ENCODE assay signal across 7 mouse cellular contexts in genomic region chr4:130307851-130308230, GRCm38 (mm10). TPM values are rescaled to one million over a fixed set of nuclear protein-coding genes. Genes with fewer than 3 reads are reported as not detected.
DNase-seq lines count a peak whose midpoint lies in the region; ATAC-seq and TF ChIP-seq lines count a peak whose summit lies in the region.

No protein-coding gene starts in this region.

- peaks cover 7% of the 10 kb centered on the region for H3K4me1 ChIP-seq in limb, embryonic 14.5 days (ENCODE audit: control insufficient read depth, insufficient read depth, low read length)
- H3K4me1 ChIP-seq in midbrain, embryonic 13.5 days (replicated peaks), result peaks cover 29% of the 10 kb centered on the region
- H3K4me1 ChIP-seq in testis, adult 2 months (ENCODE audit: control insufficient read depth, insufficient read depth, low read length), result peaks cover 31% of the 10 kb centered on the region

- no peaks in the 10 kb centered on the region for H3K36me3 ChIP-seq in limb, embryonic 14.5 days (ENCODE audit: control insufficient read depth, insufficient read depth, low read length)
- H3K36me3 ChIP-seq in midbrain, embryonic 13.5 days, result peaks cover 6% of the 10 kb centered on the region
- no peaks in the 10 kb centered on the region for H3K36me3 ChIP-seq in testis, adult 2 months (ENCODE audit: control insufficient read depth, insufficient read depth, low read length)

- H3K27ac ChIP-seq in limb, embryonic 14.5 days (replicated peaks; ENCODE audit: low read depth, low read length), result no peak overlapping the region
- H3K27ac ChIP-seq in midbrain, embryonic 13.5 days, result no peak overlapping the region
- peak overlapping the region; percentile 39; the same call in 1 of the 2 replicates for H3K27ac ChIP-seq in testis, adult 2 months (ENCODE audit: control insufficient read depth, insufficient read depth, low read depth, low read length)

- H3K9ac ChIP-seq in limb, embryonic 14.5 days (ENCODE audit: low read depth, low read length, severe bottlenecking), result no peak overlapping the region
- H3K9ac ChIP-seq in midbrain, embryonic 13.5 days (replicated peaks), result peak overlapping the region; percentile 78

- H3K4me2 ChIP-seq in limb, embryonic 14.5 days (replicated peaks; ENCODE audit: low read depth, low read length, severe bottlenecking), result peak overlapping the region; percentile 87
- H3K4me2 ChIP-seq in midbrain, embryonic 13.5 days (replicated peaks), result peak overlapping the region; percentile 87

- ATAC-seq in limb, embryonic 14.5 days (ENCODE audit: low FRiP score, low read depth), result peak; percentile 59
- peak; percentile 31; the same call in 1 of the 2 replicates for ATAC-seq in midbrain, embryonic 13.5 days

- TF ChIP-seq CTCF in testis, adult 2 months (IDR thresholded peaks at IDR 0.05; ENCODE audit: control insufficient read depth, insufficient read depth, insufficient replicate concordance, low read depth, low read length), result no peak

- peak; percentile 44 to 63 for DNase-seq in adrenal gland, postnatal 36 days
- DNase-seq in cerebellum, postnatal 25 days, result peak; percentile 69 to 80
- peak; percentile 50 for DNase-seq in gastrocnemius, postnatal 25 days
- peak; percentile 9 for DNase-seq in induced T-regulatory cell, adult 2 months (ENCODE audit: low read depth)
- no peak for DNase-seq in limb, embryonic 14.5 days (ENCODE audit: low spot score)

- peak overlapping the region; percentile 46 for H3K4me3 ChIP-seq in limb, embryonic 14.5 days (replicated peaks; ENCODE audit: low read length)
- H3K4me3 ChIP-seq in midbrain, embryonic 13.5 days (replicated peaks), result peak overlapping the region; percentile 56
- peak overlapping the region; percentile 73 for H3K4me3 ChIP-seq in testis, adult 2 months (ENCODE audit: control insufficient read depth, low read depth, low read length)

- peaks cover 38% of the 10 kb centered on the region for H3K27me3 ChIP-seq in limb, embryonic 14.5 days (ENCODE audit: control insufficient read depth, insufficient read depth, low read length)
- peaks cover 45% of the 10 kb centered on the region for H3K27me3 ChIP-seq in midbrain, embryonic 13.5 days
- H3K27me3 ChIP-seq in testis, adult 2 months (ENCODE audit: control insufficient read depth, insufficient read depth, low read length), result no peaks in the 10 kb centered on the region

- no peak for TF ChIP-seq POLR2A in limb, embryonic 14.5 days (IDR thresholded peaks at IDR 0.05; ENCODE audit: borderline replicate concordance, extremely low read depth, insufficient read depth, insufficient read length)
- TF ChIP-seq POLR2A in testis, adult 2 months (IDR thresholded peaks at IDR 0.05; ENCODE audit: control insufficient read depth, low read depth, low read length), result no peak

- H3K9me3 ChIP-seq in limb, embryonic 14.5 days (ENCODE audit: control insufficient read depth, low read length), result no peaks in the 10 kb centered on the region
- no peaks in the 10 kb centered on the region for H3K9me3 ChIP-seq in midbrain, embryonic 13.5 days

- WGBS in limb, embryonic 14.5 days, result 0% methylated on average over 23 of the region's 23 CpGs
- under 1% methylated on average over 23 of the region's 23 CpGs for WGBS in midbrain, embryonic 13.5 days

RNA-seq across cellular contexts. Expression of gene Fabp3, which starts 0.6 kb away (rescaled TPM):
- total RNA-seq in adrenal gland, postnatal 36 days (2021), result 10 to 100 TPM; 17.0 to 48.9 TPM
- 1,000 to 10,000 TPM in 1 of 2 experiments, 100 to 1,000 TPM in 1; 646 to 1,026 TPM for total RNA-seq in gastrocnemius, postnatal 25 days (2021)
- 34.7 and 41.6 TPM in 2 replicates for polyA plus RNA-seq in limb, embryonic 14.5 days (2012; rRNA removed)
- polyA plus RNA-seq in limb, embryonic 14.5 days (2014; fragmentation: Nextera tagmentation; extraction: Ambion mirVana), result 34.0 and 47.3 TPM in 2 replicates
- 103 and 116 TPM in 2 replicates for polyA plus RNA-seq in midbrain, embryonic 13.5 days (2015; fragmentation: Nextera tagmentation; extraction: Ambion mirVana)
- 127 and 192 TPM in 2 replicates for polyA plus RNA-seq in testis, adult 2 months (2012; rRNA removed)

RNA-seq across cellular contexts. Expression of gene Gm10570, which starts 0.6 kb away (rescaled TPM):
- total RNA-seq in adrenal gland, postnatal 36 days (2021), result not detected
- not detected for total RNA-seq in gastrocnemius, postnatal 25 days (2021)
- polyA plus RNA-seq in limb, embryonic 14.5 days (2012; rRNA removed), result 0.30 TPM in 1 of 2 replicates, not detected in the other
- not detected in 2 replicates for polyA plus RNA-seq in limb, embryonic 14.5 days (2014; fragmentation: Nextera tagmentation; extraction: Ambion mirVana)
- 0.58 and 0.59 TPM in 2 replicates for polyA plus RNA-seq in midbrain, embryonic 13.5 days (2015; fragmentation: Nextera tagmentation; extraction: Ambion mirVana)
- polyA plus RNA-seq in testis, adult 2 months (2012; rRNA removed), result not detected in 2 replicates

RNA-seq across cellular contexts. Expression of gene Serinc2, which starts 28.8 kb away (rescaled TPM):
- 1 to 10 TPM in 1 of 2 experiments, under 1 TPM in 1; 0.50 to 1.4 TPM for total RNA-seq in adrenal gland, postnatal 36 days (2021)
- total RNA-seq in gastrocnemius, postnatal 25 days (2021), result 10 to 100 TPM; 52.0 to 64.1 TPM
- polyA plus RNA-seq in limb, embryonic 14.5 days (2012; rRNA removed), result 161 and 261 TPM in 2 replicates
- polyA plus RNA-seq in limb, embryonic 14.5 days (2014; fragmentation: Nextera tagmentation; extraction: Ambion mirVana), result 150 and 186 TPM in 2 replicates
- polyA plus RNA-seq in midbrain, embryonic 13.5 days (2015; fragmentation: Nextera tagmentation; extraction: Ambion mirVana), result 67.2 and 70.8 TPM in 2 replicates
- 23.7 and 24.1 TPM in 2 replicates for polyA plus RNA-seq in testis, adult 2 months (2012; rRNA removed)

RNA-seq across cellular contexts. Expression of gene Zcchc17, which starts 51.9 kb away (rescaled TPM):
- total RNA-seq in adrenal gland, postnatal 36 days (2021), result 10 to 100 TPM; 41.4 to 45.8 TPM
- total RNA-seq in gastrocnemius, postnatal 25 days (2021), result 10 to 100 TPM; 36.1 to 37.7 TPM
- polyA plus RNA-seq in limb, embryonic 14.5 days (2012; rRNA removed), result 25.9 and 33.3 TPM in 2 replicates
- 76.3 and 79.3 TPM in 2 replicates for polyA plus RNA-seq in limb, embryonic 14.5 days (2014; fragmentation: Nextera tagmentation; extraction: Ambion mirVana)
- polyA plus RNA-seq in midbrain, embryonic 13.5 days (2015; fragmentation: Nextera tagmentation; extraction: Ambion mirVana), result 84.6 and 87.4 TPM in 2 replicates
- 8.0 and 8.2 TPM in 2 replicates for polyA plus RNA-seq in testis, adult 2 months (2012; rRNA removed)

RNA-seq across cellular contexts. Expression of gene Snrnp40, which starts 52.1 kb away (rescaled TPM):
- 10 to 100 TPM; 30.3 to 34.6 TPM for total RNA-seq in adrenal gland, postnatal 36 days (2021)
- total RNA-seq in gastrocnemius, postnatal 25 days (2021), result 10 to 100 TPM; 10.9 to 11.2 TPM
- polyA plus RNA-seq in limb, embryonic 14.5 days (2012; rRNA removed), result 100 and 106 TPM in 2 replicates
- 137 and 141 TPM in 2 replicates for polyA plus RNA-seq in limb, embryonic 14.5 days (2014; fragmentation: Nextera tagmentation; extraction: Ambion mirVana)
- polyA plus RNA-seq in midbrain, embryonic 13.5 days (2015; fragmentation: Nextera tagmentation; extraction: Ambion mirVana), result 138 and 145 TPM in 2 replicates
- polyA plus RNA-seq in testis, adult 2 months (2012; rRNA removed), result 42.1 and 43.2 TPM in 2 replicates
